Mouse (Mus musculus) midbrain, embryonic 15.5 days (tissue): ENCODE measurements around the gene Homez. TPM values are rescaled to one million over a fixed set of nuclear protein-coding genes. Genes with fewer than 3 reads are reported as not detected.
A peak's percentile ranks its signal among the peaks of the same experiment; 100 is the strongest.

Source experiments
- ATAC-seq: fragments of 200-750 bp; cut with Nextera tagmentation; replicated peaks from 2 replicates; pipeline ENCODE4 v1.8.0; 2017; ENCODE audit warnings: moderate TSS enrichment
- H3K27ac ChIP-seq: fragments of 300-500 bp; sonication (generic); 2 replicates; pipeline ENCODE4 v1.5.1; 2015; ENCODE audit warnings: mild to moderate bottlenecking, inconsistent platforms
- H3K27me3 ChIP-seq: fragments of 300-500 bp; sonication (generic); replicated peaks from 2 replicates; pipeline ENCODE4 v1.6.1; 2015; ENCODE audit warnings: inconsistent platforms
- H3K36me3 ChIP-seq: fragments of 300-500 bp; sonication (generic); replicated peaks from 2 replicates; pipeline ENCODE4 v1.6.1; 2015; ENCODE audit warnings: inconsistent platforms
- H3K4me1 ChIP-seq: fragments of 300-500 bp; sonication (generic); 2 replicates; pipeline ENCODE4 v1.6.1; 2015; ENCODE audit warnings: inconsistent platforms
- H3K4me2 ChIP-seq: fragments of 300-500 bp; sonication (generic); 2 replicates; pipeline ENCODE4 v1.6.1; 2015; ENCODE audit warnings: inconsistent platforms, mild to moderate bottlenecking, moderate library complexity
- H3K4me3 ChIP-seq: fragments of 300-500 bp; sonication (generic); 2 replicates; pipeline ENCODE4 v1.5.1; 2015; ENCODE audit warnings: mild to moderate bottlenecking, inconsistent platforms
- H3K9ac ChIP-seq: fragments of 300-500 bp; sonication (generic); 2 replicates; pipeline ENCODE4 v1.6.1; 2015; ENCODE audit warnings: mild to moderate bottlenecking, inconsistent platforms
- H3K9me3 ChIP-seq: fragments of 300-500 bp; sonication (generic); 2 replicates; pipeline ENCODE4 v1.6.1; 2016; ENCODE audit warnings: inconsistent platforms
- WGBS: fragments of 180-500 bp; shearing (Covaris S2); methylation state at CpG from one replicate; pipeline ENCODE4 v1.1.7; 2015; ENCODE audit warnings: mixed read lengths; 5-methylcytosine and 5-hydroxymethylcytosine counted together
- polyA plus RNA-seq: library from polyadenylated mRNA; unstranded; fragments of >200 nt; fragmentation: Nextera tagmentation; extraction: Ambion mirVana; gene quantifications from 2 replicates; pipeline ENCODE4 v1.2.1, GENCODE M21; 2015

The Homez gene
- polyA plus RNA-seq, 1 experiment from 2014 or later, result 13.6 TPM

- H3K27me3 ChIP-seq, result no peaks in the 10 kb centered on the region
- H3K4me3 ChIP-seq, result no peak overlapping the region
- WGBS, result 93% methylated on average over 11 of the region's 11 CpGs
- peak overlapping the region; percentile 6; the same call in 1 of the 2 replicates for H3K9ac ChIP-seq
- no peaks in the 10 kb centered on the region for H3K9me3 ChIP-seq
- H3K4me2 ChIP-seq, result peak overlapping the region; percentile 85
- ATAC-seq, result no peak
- no peak overlapping the region for H3K27ac ChIP-seq
- peaks cover 27% of the 10 kb centered on the region for H3K4me1 ChIP-seq
- H3K36me3 ChIP-seq, result no peaks in the 10 kb centered on the region
These were observed 14.5 kb upstream of the Homez start for GRCm38 (mm10) chr14:54885309-54885708.

GRCm38 (mm10) chr14:54884022-54884712 is 13.4 kb upstream of the Homez start:
- WGBS, result 29% methylated on average over 21 of the region's 21 CpGs
- peak overlapping the region; percentile 80 for H3K4me3 ChIP-seq
- H3K4me1 ChIP-seq, result peaks cover 27% of the 10 kb centered on the region
- no peaks in the 10 kb centered on the region for H3K27me3 ChIP-seq
- peak overlapping the region; percentile 89 for H3K9ac ChIP-seq
- H3K27ac ChIP-seq, result peak overlapping the region; percentile 90
- peak; percentile 32 for ATAC-seq
- H3K4me2 ChIP-seq, result peak overlapping the region; percentile 85
- no peaks in the 10 kb centered on the region for H3K9me3 ChIP-seq
- H3K36me3 ChIP-seq, result no peaks in the 10 kb centered on the region

- H3K4me2 ChIP-seq, result peak within 1 kb of the TSS; percentile 85
- H3K4me1 ChIP-seq, result peaks cover 27% of the 10 kb centered on the region
- peak within 1 kb of the TSS; percentile 89 for H3K9ac ChIP-seq
- H3K4me3 ChIP-seq, result peak within 1 kb of the TSS; percentile 80
- peak within 1 kb of the TSS; percentile 90 for H3K27ac ChIP-seq
- no peaks in the 10 kb centered on the region for H3K9me3 ChIP-seq
- ATAC-seq, result peak; percentile 89
- 0% methylated on average over 27 of the region's 27 CpGs for WGBS
- H3K36me3 ChIP-seq, result no peaks in the 10 kb centered on the region
- H3K27me3 ChIP-seq, result no peaks in the 10 kb centered on the region
These were observed 12.6 kb upstream of the Homez start, which contains the start of the genes Bcl2l2 and Gm20521 for GRCm38 (mm10) chr14:54883154-54884021. Bcl2l2 (plus strand) TSS chr14:54883377. Gm20521 (plus strand) TSS chr14:54883441.

GRCm38 (mm10) chr14:54877048-54877715 is 6.4 kb upstream of the Homez start, which contains the start of gene Ppp1r3e:
Ppp1r3e (minus strand) TSS chr14:54877550.
- H3K9me3 ChIP-seq, result no peaks in the 10 kb centered on the region
- peaks cover 17% of the 10 kb centered on the region for H3K4me1 ChIP-seq
- H3K36me3 ChIP-seq, result no peaks in the 10 kb centered on the region
- peak within 1 kb of the TSS; percentile 78 for H3K9ac ChIP-seq
- peak within 1 kb of the TSS; percentile 62 for H3K4me3 ChIP-seq
- H3K27me3 ChIP-seq, result no peaks in the 10 kb centered on the region
- H3K4me2 ChIP-seq, result peak within 1 kb of the TSS; percentile 92
- peak within 1 kb of the TSS; percentile 92 for H3K27ac ChIP-seq
- ATAC-seq, result peak; percentile 82
- WGBS, result under 1% methylated on average over 56 of the region's 61 CpGs

GRCm38 (mm10) chr14:54876539-54877047 is 5.8 kb upstream of the Homez start:
- peak overlapping the region; percentile 92 for H3K27ac ChIP-seq
- H3K9me3 ChIP-seq, result no peaks in the 10 kb centered on the region
- H3K36me3 ChIP-seq, result no peaks in the 10 kb centered on the region
- ATAC-seq, result peak; percentile 93
- peak overlapping the region; percentile 78 for H3K9ac ChIP-seq
- peak overlapping the region; percentile 92 for H3K4me2 ChIP-seq
- no peaks in the 10 kb centered on the region for H3K27me3 ChIP-seq
- H3K4me1 ChIP-seq, result peaks cover 17% of the 10 kb centered on the region
- H3K4me3 ChIP-seq, result peak overlapping the region; percentile 62
- under 1% methylated on average over 67 of the region's 72 CpGs for WGBS

GRCm38 (mm10) chr14:54875844-54876538 is 5.2 kb upstream of the Homez start:
- Histone ChIP-seq H3K4me2 (peak overlapping the region; percentile 92), H3K27ac (peak overlapping the region; percentile 92), H3K4me3 (peak overlapping the region; percentile 62), H3K9ac (peak overlapping the region; percentile 78), H3K4me1 (peaks cover 17% of the 10 kb centered on the region), H3K27me3 (no peaks in the 10 kb centered on the region), H3K36me3 (no peaks in the 10 kb centered on the region), H3K9me3 (no peaks in the 10 kb centered on the region)
- peak; percentile 59 for ATAC-seq
- 1% methylated on average over 36 of the region's 36 CpGs for WGBS

- no peak for ATAC-seq
- H3K4me2 ChIP-seq, result no peak overlapping the region
- no peak overlapping the region for H3K4me3 ChIP-seq
- H3K9me3 ChIP-seq, result no peaks in the 10 kb centered on the region
- H3K27me3 ChIP-seq, result no peaks in the 10 kb centered on the region
- no peaks in the 10 kb centered on the region for H3K36me3 ChIP-seq
- H3K27ac ChIP-seq, result no peak overlapping the region
- H3K4me1 ChIP-seq, result peaks cover 17% of the 10 kb centered on the region
- WGBS, result 92% methylated on average over 3 of the region's 3 CpGs
- H3K9ac ChIP-seq, result no peak overlapping the region
These were observed 3.4 kb upstream of the Homez start for GRCm38 (mm10) chr14:54874165-54874564.

GRCm38 (mm10) chr14:54868026-54868425 is 2.7 kb downstream of the Homez start:
- no peak for ATAC-seq
- Histone ChIP-seq H3K4me2 (no peak overlapping the region), H3K4me3 (no peak overlapping the region), H3K9me3 (no peaks in the 10 kb centered on the region), H3K27ac (no peak overlapping the region), H3K27me3 (no peaks in the 10 kb centered on the region), H3K9ac (no peak overlapping the region), H3K4me1 (peaks cover 9% of the 10 kb centered on the region), H3K36me3 (no peaks in the 10 kb centered on the region)
- WGBS, result 91% methylated on average over 4 of the region's 4 CpGs

- Histone ChIP-seq H3K27me3 (no peaks in the 10 kb centered on the region), H3K9ac (no peak overlapping the region), H3K4me1 (peaks cover 9% of the 10 kb centered on the region), H3K9me3 (no peaks in the 10 kb centered on the region), H3K36me3 (no peaks in the 10 kb centered on the region), H3K4me3 (no peak overlapping the region), H3K27ac (no peak overlapping the region), H3K4me2 (no peak overlapping the region)
- no peak for ATAC-seq
- WGBS, result 58% methylated on average over 5 of the region's 5 CpGs
These were observed 3.8 kb downstream of the Homez start for GRCm38 (mm10) chr14:54866936-54867335.

GRCm38 (mm10) chr14:54866268-54866667 is 4.5 kb downstream of the Homez start:
- Histone ChIP-seq H3K36me3 (no peaks in the 10 kb centered on the region), H3K4me1 (peaks cover 9% of the 10 kb centered on the region), H3K27ac (no peak overlapping the region), H3K4me3 (no peak overlapping the region), H3K9me3 (no peaks in the 10 kb centered on the region), H3K4me2 (no peak overlapping the region), H3K9ac (no peak overlapping the region), H3K27me3 (no peaks in the 10 kb centered on the region)
- WGBS, result 67% methylated on average over 3 of the region's 3 CpGs
- no peak for ATAC-seq

- Histone ChIP-seq H3K4me3 (no peak overlapping the region), H3K9me3 (no peaks in the 10 kb centered on the region), H3K27ac (no peak overlapping the region), H3K4me2 (no peak overlapping the region), H3K9ac (no peak overlapping the region), H3K4me1 (peaks cover 9% of the 10 kb centered on the region), H3K36me3 (no peaks in the 10 kb centered on the region), H3K27me3 (no peaks in the 10 kb centered on the region)
- no peak for ATAC-seq
- 89% methylated on average over 5 of the region's 5 CpGs for WGBS
These were observed 5.1 kb downstream of the Homez start for GRCm38 (mm10) chr14:54865626-54866025.
